Mouse (Mus musculus): ENCODE data around the gene Prkd2. TPM values are rescaled to one million over a fixed set of nuclear protein-coding genes. Genes with fewer than 3 reads are reported as not detected.

Gene Prkd2
- polyA plus RNA-seq, 1 experiment = 4.7 TPM

DNA sequence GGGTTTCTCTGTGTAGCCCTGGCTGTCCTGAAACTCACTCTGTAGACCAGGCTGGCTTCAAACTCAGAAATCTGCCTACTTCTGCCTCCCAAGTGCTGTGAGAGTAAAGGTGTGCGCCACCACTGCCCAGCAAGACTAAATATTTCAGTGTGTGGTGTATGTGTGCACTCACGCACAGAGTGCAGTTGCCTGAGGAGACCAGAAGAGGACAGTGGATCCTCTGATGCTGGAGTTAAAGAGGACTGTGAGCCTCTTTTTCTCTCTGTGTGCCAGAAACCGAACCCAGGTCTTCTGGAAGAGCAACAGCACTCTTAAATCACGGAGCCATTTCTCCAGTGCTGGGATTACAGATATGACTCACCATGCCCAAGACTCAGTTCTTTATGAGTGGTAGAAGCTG is 30.7 kb downstream of the Prkd2 start:
- Histone ChIP-seq H3K36me3 (ENCODE audit: control insufficient read depth, insufficient read depth) (no peaks in the 10 kb centered on the region), H3K4me2 (ENCODE audit: low read depth) (no peak overlapping the region), H3K27me3 (ENCODE audit: control insufficient read depth, insufficient read depth, insufficient read length) (no peaks in the 10 kb centered on the region), H3ac (ENCODE audit: control insufficient read depth, insufficient read length) (no peak overlapping the region), H3K79me2 (ENCODE audit: control insufficient read depth, insufficient read depth) (peaks cover 3% of the 10 kb centered on the region), H3K4me3 (no peak overlapping the region)
- TF ChIP-seq POLR2A (IDR thresholded peaks at IDR 0.05; ENCODE audit: insufficient read length, low read depth) (no peak), POLR2AphosphoS2 (IDR thresholded peaks at IDR 0.05; ENCODE audit: insufficient read length, low read depth) (no peak), MAX (IDR thresholded peaks at IDR 0.05; ENCODE audit: low read depth) (no peak), E2F4 (IDR thresholded peaks at IDR 0.05; ENCODE audit: insufficient read depth) (no peak), SRF (IDR thresholded peaks at IDR 0.05; ENCODE audit: control insufficient read depth, insufficient read length, low read depth) (no peak), REST (IDR thresholded peaks at IDR 0.05; ENCODE audit: insufficient read depth, insufficient read length) (no peak), CEBPB (IDR thresholded peaks at IDR 0.05; ENCODE audit: insufficient read depth, poor library complexity, severe bottlenecking) (no peak), USF1 (IDR thresholded peaks at IDR 0.05; ENCODE audit: low read depth) (no peak), MYOG (IDR thresholded peaks at IDR 0.05; ENCODE audit: control insufficient read depth in 1 of 3, insufficient read depth in 1 of 3, insufficient read length in 2 of 3, low read depth in 2 of 3) (no peak), TCF3 (IDR thresholded peaks at IDR 0.05; ENCODE audit: insufficient read length, low read depth) (no peak), TCF12 (IDR thresholded peaks at IDR 0.05; ENCODE audit: insufficient read depth, poor library complexity, severe bottlenecking) (no peak), MYOD1 (IDR thresholded peaks at IDR 0.05; ENCODE audit: control insufficient read depth in 1 of 3, insufficient read length in 2 of 3, low read depth in 2 of 3) (no peak)

GRCm38 (mm10) chr7:16874190-16874589 is 31.5 kb downstream of the Prkd2 start:
- H3K4me3 ChIP-seq = peak overlapping the region; percentile 32
- no peak overlapping the region for H3ac ChIP-seq (ENCODE audit: control insufficient read depth, insufficient read length)
- no peaks in the 10 kb centered on the region for H3K36me3 ChIP-seq (ENCODE audit: control insufficient read depth, insufficient read depth)
- no peaks in the 10 kb centered on the region for H3K27me3 ChIP-seq (ENCODE audit: control insufficient read depth, insufficient read depth, insufficient read length)
- peak overlapping the region; percentile 85 for H3K4me2 ChIP-seq (ENCODE audit: low read depth)
- H3K79me2 ChIP-seq (ENCODE audit: control insufficient read depth, insufficient read depth) = peaks cover 3% of the 10 kb centered on the region
- TF ChIP-seq POLR2AphosphoS2 (IDR thresholded peaks at IDR 0.05; ENCODE audit: insufficient read length, low read depth) (no peak), MAX (IDR thresholded peaks at IDR 0.05; ENCODE audit: low read depth) (no peak), CEBPB (IDR thresholded peaks at IDR 0.05; ENCODE audit: insufficient read depth, poor library complexity, severe bottlenecking) (no peak), TCF12 (IDR thresholded peaks at IDR 0.05; ENCODE audit: insufficient read depth, poor library complexity, severe bottlenecking) (no peak), MYOD1 (IDR thresholded peaks at IDR 0.05; ENCODE audit: control insufficient read depth in 1 of 3, insufficient read length in 2 of 3, low read depth in 2 of 3) (no peak), E2F4 (IDR thresholded peaks at IDR 0.05; ENCODE audit: insufficient read depth) (no peak), POLR2A (IDR thresholded peaks at IDR 0.05; ENCODE audit: insufficient read length, low read depth) (no peak), SRF (IDR thresholded peaks at IDR 0.05; ENCODE audit: control insufficient read depth, insufficient read length, low read depth) (no peak), MYOG (IDR thresholded peaks at IDR 0.05; ENCODE audit: control insufficient read depth in 1 of 3, insufficient read depth in 1 of 3, insufficient read length in 2 of 3, low read depth in 2 of 3) (no peak), USF1 (IDR thresholded peaks at IDR 0.05; ENCODE audit: low read depth) (no peak), REST (IDR thresholded peaks at IDR 0.05; ENCODE audit: insufficient read depth, insufficient read length) (no peak), TCF3 (IDR thresholded peaks at IDR 0.05; ENCODE audit: insufficient read length, low read depth) (no peak)

DNA sequence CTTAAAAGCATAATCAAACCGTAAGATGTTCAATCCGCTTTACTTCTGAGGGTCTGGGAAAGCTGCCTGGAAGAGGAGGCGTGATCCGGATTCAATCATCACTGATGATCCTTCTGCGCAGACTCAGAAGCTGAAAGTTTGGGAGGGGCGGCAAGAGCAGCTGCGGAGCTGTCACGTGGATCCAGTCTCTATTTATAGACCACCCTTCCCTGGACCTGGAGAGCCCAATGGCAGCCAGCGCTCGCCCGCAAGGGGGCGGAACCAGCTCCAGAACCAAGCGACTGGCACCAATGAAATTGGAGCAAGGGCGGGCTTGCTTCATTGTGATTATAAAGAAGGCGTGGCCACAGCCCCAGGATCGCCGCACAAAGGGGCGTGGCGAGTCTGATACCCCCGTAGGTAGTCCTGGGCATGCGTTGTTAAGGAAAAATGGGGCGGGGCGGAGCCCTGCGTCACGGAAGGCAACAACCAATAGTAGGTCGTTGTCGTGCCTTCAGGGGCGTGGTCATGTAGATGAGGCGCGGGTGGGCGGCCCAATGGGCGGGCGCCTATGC is 32.1 kb downstream of the Prkd2 start:
- Histone ChIP-seq H3K4me2 (ENCODE audit: low read depth) (peak overlapping the region; percentile 85), H3K4me3 (peak overlapping the region; percentile 32), H3K79me2 (ENCODE audit: control insufficient read depth, insufficient read depth) (peaks cover 3% of the 10 kb centered on the region), H3ac (ENCODE audit: control insufficient read depth, insufficient read length) (peak overlapping the region; percentile 75), H3K27me3 (ENCODE audit: control insufficient read depth, insufficient read depth, insufficient read length) (no peaks in the 10 kb centered on the region), H3K36me3 (ENCODE audit: control insufficient read depth, insufficient read depth) (no peaks in the 10 kb centered on the region)
- TF ChIP-seq USF1 (IDR thresholded peaks at IDR 0.05; ENCODE audit: low read depth) (peak; percentile 52), MAX (IDR thresholded peaks at IDR 0.05; ENCODE audit: low read depth) (no peak), SRF (IDR thresholded peaks at IDR 0.05; ENCODE audit: control insufficient read depth, insufficient read length, low read depth) (peak; percentile 75), MYOD1 (IDR thresholded peaks at IDR 0.05; ENCODE audit: control insufficient read depth in 1 of 3, insufficient read length in 2 of 3, low read depth in 2 of 3) (peak in 2 of 3 experiments; percentile 60 to 61), POLR2A (IDR thresholded peaks at IDR 0.05; ENCODE audit: insufficient read length, low read depth) (no peak), POLR2AphosphoS2 (IDR thresholded peaks at IDR 0.05; ENCODE audit: insufficient read length, low read depth) (no peak), MYOG (IDR thresholded peaks at IDR 0.05; ENCODE audit: control insufficient read depth in 1 of 3, insufficient read depth in 1 of 3, insufficient read length in 2 of 3, low read depth in 2 of 3) (peak; percentile 3 to 71 (median 39))

GRCm38 (mm10) chr7:16875310-16875325 is 32.4 kb downstream of the Prkd2 start, which contains the start of gene Dact3:
Gene Dact3 (plus strand): TSS chr7:16875317.
- H3K36me3 ChIP-seq (ENCODE audit: control insufficient read depth, insufficient read depth) = no peaks in the 10 kb centered on the region
- peaks cover 3% of the 10 kb centered on the region for H3K79me2 ChIP-seq (ENCODE audit: control insufficient read depth, insufficient read depth)
- TF ChIP-seq MYOG (IDR thresholded peaks at IDR 0.05; ENCODE audit: control insufficient read depth in 1 of 3, insufficient read depth in 1 of 3, insufficient read length in 2 of 3, low read depth in 2 of 3) (no peak), CEBPB (IDR thresholded peaks at IDR 0.05; ENCODE audit: insufficient read depth, poor library complexity, severe bottlenecking) (no peak), TCF3 (IDR thresholded peaks at IDR 0.05; ENCODE audit: insufficient read length, low read depth) (no peak), E2F4 (IDR thresholded peaks at IDR 0.05; ENCODE audit: insufficient read depth) (no peak), POLR2AphosphoS2 (IDR thresholded peaks at IDR 0.05; ENCODE audit: insufficient read length, low read depth) (no peak), SRF (IDR thresholded peaks at IDR 0.05; ENCODE audit: control insufficient read depth, insufficient read length, low read depth) (no peak), MAX (IDR thresholded peaks at IDR 0.05; ENCODE audit: low read depth) (no peak), REST (IDR thresholded peaks at IDR 0.05; ENCODE audit: insufficient read depth, insufficient read length) (no peak), POLR2A (IDR thresholded peaks at IDR 0.05; ENCODE audit: insufficient read length, low read depth) (no peak), MYOD1 (IDR thresholded peaks at IDR 0.05; ENCODE audit: control insufficient read depth in 1 of 3, insufficient read length in 2 of 3, low read depth in 2 of 3) (no peak), TCF12 (IDR thresholded peaks at IDR 0.05; ENCODE audit: insufficient read depth, poor library complexity, severe bottlenecking) (no peak), USF1 (IDR thresholded peaks at IDR 0.05; ENCODE audit: low read depth) (no peak)
- peak within 1 kb of the TSS; percentile 32 for H3K4me3 ChIP-seq
- peak within 1 kb of the TSS; percentile 97 for H3K4me2 ChIP-seq (ENCODE audit: low read depth)
- peak within 1 kb of the TSS; percentile 75 for H3ac ChIP-seq (ENCODE audit: control insufficient read depth, insufficient read length)
- no peaks in the 10 kb centered on the region for H3K27me3 ChIP-seq (ENCODE audit: control insufficient read depth, insufficient read depth, insufficient read length)
